ENCODE assay signal across 16 mouse cellular contexts in genomic region chr9:46433716-46434115, GRCm38 (mm10).
"Had no signal": no experiment of that assay in that cellular context is flagged by ENCODE, and none has a peak within 500 bp of the region (broad histone marks: within the 10 kb centered on the region; RNA-seq: fewer than 3 reads in every experiment).

No protein-coding gene starts in this region.

- H3K4me3 ChIP-seq: kidney, embryonic 15.5 days; limb, embryonic 12.5 days; megakaryocyte, embryonic 14.5 days had no signal

- H3K27me3 ChIP-seq: kidney, embryonic 15.5 days; megakaryocyte, embryonic 14.5 days had no signal

- H3K9ac ChIP-seq: kidney, embryonic 15.5 days; limb, embryonic 12.5 days; liver, embryonic 14.5 days had no signal

- H3K27ac ChIP-seq: kidney, embryonic 15.5 days; limb, embryonic 12.5 days; liver, embryonic 14.5 days; macrophage had no signal

- H3K36me3 ChIP-seq: kidney, embryonic 15.5 days; limb, embryonic 12.5 days had no signal

- ATAC-seq: midbrain, embryonic 16.5 days had no signal

- DNase-seq: kidney, adult 2 months; kidney, postnatal 25 days; liver; lung, adult 2 months; lung, postnatal 10 days; right cerebral cortex, adult 18-20 months; right cerebral cortex, postnatal 25 days; thymus, adult 18-20 months; thymus, postnatal 25 days had no signal

- H3K4me2 ChIP-seq: kidney, embryonic 15.5 days; limb, embryonic 12.5 days; midbrain, embryonic 11.5 days had no signal

- H3K4me1 ChIP-seq: kidney, embryonic 15.5 days; megakaryocyte, embryonic 14.5 days had no signal
